Mouse (Mus musculus): Measurements from ENCODE around the gene Mrps2.

Gene Mrps2

DNA sequence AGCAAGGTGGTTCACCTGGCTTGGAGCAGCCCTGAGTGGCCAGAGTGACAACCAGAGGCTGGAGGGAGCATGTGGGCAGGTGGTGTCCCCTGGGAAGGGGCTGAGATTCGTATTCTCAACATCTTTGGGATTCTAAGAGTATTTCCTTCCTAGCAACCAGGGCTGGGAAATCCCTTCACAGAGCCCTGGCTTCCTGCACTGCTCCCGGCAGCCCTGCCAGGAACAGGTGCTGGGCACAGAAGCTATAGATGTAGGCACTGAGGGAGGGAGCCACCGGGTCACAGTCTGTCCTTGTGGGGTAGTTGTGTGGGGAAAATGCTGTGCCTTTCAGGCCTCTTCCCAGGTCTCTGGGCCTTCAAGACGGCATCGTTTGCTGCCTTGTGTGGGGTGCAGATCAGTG, 52.7 kb downstream of the Mrps2 start:
- 38% methylated on average over 5 of the region's 5 CpGs for WGBS

Data from cerebral cortex, adult 2 months (tissue).